Mouse (Mus musculus): Measurements from ENCODE around the gene Pdxdc1. TPM values are rescaled to one million over a fixed set of nuclear protein-coding genes. Genes with fewer than 3 reads are reported as not detected.

Pdxdc1 gene
- polyA plus RNA-seq, 1 experiment from 2014 or later = 73.9 TPM

DNA sequence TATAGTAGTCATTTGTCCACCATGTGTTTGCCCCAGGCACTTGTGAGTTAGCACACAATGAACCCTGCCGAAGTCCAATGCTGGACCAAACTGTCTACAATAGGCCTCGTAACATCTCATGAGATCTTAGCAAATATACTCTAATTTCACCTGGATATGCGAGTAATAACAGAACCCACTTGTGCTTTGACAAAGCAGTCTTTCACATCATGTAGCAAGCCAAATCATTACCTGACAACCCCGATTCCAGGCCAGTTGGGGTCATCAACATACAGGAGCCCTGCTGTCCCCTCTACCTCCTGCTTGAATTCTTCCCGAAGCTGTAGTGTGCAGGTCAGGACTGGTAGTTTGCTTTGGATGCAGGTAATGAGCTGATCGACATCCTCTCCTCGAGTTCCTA, 62.9 kb downstream of the Pdxdc1 start:
- DNase-seq (ENCODE audit: low spot score) = no peak
- no peaks in the 10 kb centered on the region for H3K9me3 ChIP-seq (ENCODE audit: control insufficient read depth, low read length)
- H3K4me3 ChIP-seq (ENCODE audit: low read depth, low read length) = no peak overlapping the region
- H3K4me2 ChIP-seq (ENCODE audit: low read depth, low read length, severe bottlenecking) = no peak overlapping the region
- H3K36me3 ChIP-seq (ENCODE audit: control insufficient read depth, insufficient read depth, low read length) = no peaks in the 10 kb centered on the region; the same call in 1 of the 2 replicates
- no peak for ATAC-seq (replicated peaks; ENCODE audit: low FRiP score)
- no peak overlapping the region for H3K27ac ChIP-seq (ENCODE audit: low read depth, low read length)
- H3K27me3 ChIP-seq (ENCODE audit: control insufficient read depth, insufficient read depth, low read length) = no peaks in the 10 kb centered on the region
- 93% methylated on average over 7 of the region's 7 CpGs for WGBS
- H3K4me1 ChIP-seq (replicated peaks; ENCODE audit: control insufficient read depth, insufficient read depth, low read length) = no peaks in the 10 kb centered on the region
- no peak overlapping the region for H3K9ac ChIP-seq (ENCODE audit: low read length)

DNA sequence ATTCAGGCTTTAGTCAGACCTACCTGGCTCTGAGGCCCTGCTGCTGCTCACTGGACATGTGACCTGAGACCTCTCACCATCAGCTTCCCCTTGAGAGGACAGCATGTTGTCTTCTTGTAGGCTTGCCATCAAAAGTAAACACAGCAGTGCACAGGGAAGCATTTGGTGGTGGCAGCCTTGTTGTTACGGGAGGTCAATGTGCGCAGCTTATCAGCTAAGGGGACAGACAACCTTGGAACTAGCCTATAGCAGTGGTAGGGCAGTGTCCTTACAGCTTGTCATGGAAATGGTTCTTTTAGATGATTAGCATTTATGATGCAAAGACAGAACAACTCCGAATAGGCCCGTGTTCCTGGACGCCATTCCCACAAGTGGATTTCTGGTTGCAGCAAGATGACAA, 68.5 kb downstream of the Pdxdc1 start:
- no peak overlapping the region for H3K9ac ChIP-seq (ENCODE audit: low read length)
- DNase-seq (ENCODE audit: low spot score) = no peak
- no peak for ATAC-seq (replicated peaks; ENCODE audit: low FRiP score)
- 94% methylated on average over 5 of the region's 5 CpGs for WGBS
- no peak overlapping the region for H3K27ac ChIP-seq (ENCODE audit: low read depth, low read length)
- no peaks in the 10 kb centered on the region for H3K4me1 ChIP-seq (replicated peaks; ENCODE audit: control insufficient read depth, insufficient read depth, low read length)
- H3K9me3 ChIP-seq (ENCODE audit: control insufficient read depth, low read length) = no peaks in the 10 kb centered on the region
- H3K36me3 ChIP-seq (ENCODE audit: control insufficient read depth, insufficient read depth, low read length) = peaks cover 7% of the 10 kb centered on the region; the same call in 1 of the 2 replicates
- H3K4me3 ChIP-seq (ENCODE audit: low read depth, low read length) = no peak overlapping the region
- no peaks in the 10 kb centered on the region for H3K27me3 ChIP-seq (ENCODE audit: control insufficient read depth, insufficient read depth, low read length)
- H3K4me2 ChIP-seq (ENCODE audit: low read depth, low read length, severe bottlenecking) = no peak overlapping the region

DNA sequence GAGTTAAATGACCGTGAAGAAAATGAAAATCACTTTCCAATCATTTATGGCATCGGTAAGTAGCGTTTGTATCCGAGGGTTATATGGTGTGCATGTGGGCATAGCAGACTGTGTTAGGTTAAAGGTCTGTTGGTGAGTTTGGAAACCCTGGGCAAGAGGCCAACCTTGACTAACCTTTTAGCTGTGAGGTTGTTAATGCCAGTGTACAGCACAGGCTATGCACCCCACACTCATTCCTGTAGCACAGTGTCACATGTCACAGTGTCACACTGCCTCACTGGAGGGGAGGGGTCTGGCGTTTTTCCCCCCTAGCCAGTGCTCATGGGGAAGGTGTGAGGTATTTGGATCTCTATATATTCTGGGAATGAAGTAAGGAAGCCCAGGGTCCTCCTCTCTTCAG, 71.3 kb downstream of the Pdxdc1 start:
- Histone ChIP-seq H3K9ac (ENCODE audit: low read length) (no peak overlapping the region), H3K4me1 (replicated peaks; ENCODE audit: control insufficient read depth, insufficient read depth, low read length) (no peaks in the 10 kb centered on the region), H3K36me3 (ENCODE audit: control insufficient read depth, insufficient read depth, low read length) (peaks cover 7% of the 10 kb centered on the region; the same call in 1 of the 2 replicates), H3K4me2 (ENCODE audit: low read depth, low read length, severe bottlenecking) (no peak overlapping the region), H3K27me3 (ENCODE audit: control insufficient read depth, insufficient read depth, low read length) (no peaks in the 10 kb centered on the region), H3K4me3 (ENCODE audit: low read depth, low read length) (no peak overlapping the region), H3K9me3 (ENCODE audit: control insufficient read depth, low read length) (no peaks in the 10 kb centered on the region), H3K27ac (ENCODE audit: low read depth, low read length) (no peak overlapping the region)
- ATAC-seq (replicated peaks; ENCODE audit: low FRiP score) = no peak
- WGBS = 86% methylated on average over 5 of the region's 5 CpGs
- DNase-seq (ENCODE audit: low spot score) = no peak

DNA sequence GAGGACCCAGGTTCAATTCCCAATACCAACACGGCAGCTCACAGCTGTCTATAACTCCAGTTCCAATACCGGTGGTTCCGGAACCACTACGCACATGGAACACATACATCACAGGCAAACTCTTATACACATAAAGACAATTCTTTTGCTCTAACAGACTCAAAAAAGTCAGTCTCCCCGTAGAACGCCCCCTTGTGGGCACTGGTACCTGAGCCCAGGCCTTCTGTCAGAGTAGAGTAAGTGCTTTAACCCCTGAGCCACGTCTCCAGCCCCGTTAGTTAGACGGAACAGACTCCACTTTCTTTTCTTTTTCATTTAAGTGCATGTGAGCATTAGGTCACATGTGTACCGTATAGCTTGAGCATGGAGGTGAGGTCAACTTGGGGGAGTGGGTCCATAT, 72.5 kb downstream of the Pdxdc1 start:
- no peak overlapping the region for H3K27ac ChIP-seq (ENCODE audit: low read depth, low read length)
- H3K4me2 ChIP-seq (ENCODE audit: low read depth, low read length, severe bottlenecking) = no peak overlapping the region
- WGBS = 93% methylated on average over 10 of the region's 10 CpGs
- no peaks in the 10 kb centered on the region for H3K27me3 ChIP-seq (ENCODE audit: control insufficient read depth, insufficient read depth, low read length)
- H3K9ac ChIP-seq (ENCODE audit: low read length) = no peak overlapping the region
- ATAC-seq (replicated peaks; ENCODE audit: low FRiP score) (no peak), DNase-seq (ENCODE audit: low spot score) (no peak)
- H3K4me3 ChIP-seq (ENCODE audit: low read depth, low read length) = no peak overlapping the region
- peaks cover 7% of the 10 kb centered on the region; the same call in 1 of the 2 replicates for H3K36me3 ChIP-seq (ENCODE audit: control insufficient read depth, insufficient read depth, low read length)
- no peaks in the 10 kb centered on the region for H3K4me1 ChIP-seq (replicated peaks; ENCODE audit: control insufficient read depth, insufficient read depth, low read length)
- H3K9me3 ChIP-seq (ENCODE audit: control insufficient read depth, low read length) = no peaks in the 10 kb centered on the region

DNA sequence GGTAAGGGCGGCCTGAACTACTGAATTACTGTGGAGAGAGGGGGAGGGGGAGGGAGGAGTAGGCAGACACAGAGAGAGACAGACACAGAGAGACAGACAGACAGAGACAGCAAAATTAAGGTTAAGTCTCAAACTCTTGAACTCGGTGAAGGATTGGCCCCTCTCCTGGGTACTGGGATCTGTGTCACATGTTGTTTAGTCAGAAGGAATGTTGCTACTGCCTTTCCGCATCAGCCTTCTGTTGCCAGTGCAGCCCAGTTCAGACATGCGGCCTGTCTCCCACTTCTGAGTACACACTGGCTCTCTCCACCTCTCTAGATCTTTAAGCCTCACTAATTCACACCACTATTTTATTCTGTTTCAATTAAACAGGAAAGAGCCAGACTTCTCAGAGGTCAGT, 76.4 kb downstream of the Pdxdc1 start:
- Histone ChIP-seq H3K9me3 (ENCODE audit: control insufficient read depth, low read length) (no peaks in the 10 kb centered on the region), H3K27ac (ENCODE audit: low read depth, low read length) (no peak overlapping the region), H3K4me1 (replicated peaks; ENCODE audit: control insufficient read depth, insufficient read depth, low read length) (no peaks in the 10 kb centered on the region; the same call in 1 of the 2 replicates), H3K9ac (ENCODE audit: low read length) (no peak overlapping the region), H3K4me2 (ENCODE audit: low read depth, low read length, severe bottlenecking) (no peak overlapping the region), H3K36me3 (ENCODE audit: control insufficient read depth, insufficient read depth, low read length) (peaks cover 4% of the 10 kb centered on the region; the same call in 1 of the 2 replicates), H3K27me3 (ENCODE audit: control insufficient read depth, insufficient read depth, low read length) (no peaks in the 10 kb centered on the region), H3K4me3 (ENCODE audit: low read depth, low read length) (no peak overlapping the region)
- no peak for DNase-seq (ENCODE audit: low spot score)
- 88% methylated on average over 4 of the region's 4 CpGs for WGBS
- no peak for ATAC-seq (replicated peaks; ENCODE audit: low FRiP score)

DNA sequence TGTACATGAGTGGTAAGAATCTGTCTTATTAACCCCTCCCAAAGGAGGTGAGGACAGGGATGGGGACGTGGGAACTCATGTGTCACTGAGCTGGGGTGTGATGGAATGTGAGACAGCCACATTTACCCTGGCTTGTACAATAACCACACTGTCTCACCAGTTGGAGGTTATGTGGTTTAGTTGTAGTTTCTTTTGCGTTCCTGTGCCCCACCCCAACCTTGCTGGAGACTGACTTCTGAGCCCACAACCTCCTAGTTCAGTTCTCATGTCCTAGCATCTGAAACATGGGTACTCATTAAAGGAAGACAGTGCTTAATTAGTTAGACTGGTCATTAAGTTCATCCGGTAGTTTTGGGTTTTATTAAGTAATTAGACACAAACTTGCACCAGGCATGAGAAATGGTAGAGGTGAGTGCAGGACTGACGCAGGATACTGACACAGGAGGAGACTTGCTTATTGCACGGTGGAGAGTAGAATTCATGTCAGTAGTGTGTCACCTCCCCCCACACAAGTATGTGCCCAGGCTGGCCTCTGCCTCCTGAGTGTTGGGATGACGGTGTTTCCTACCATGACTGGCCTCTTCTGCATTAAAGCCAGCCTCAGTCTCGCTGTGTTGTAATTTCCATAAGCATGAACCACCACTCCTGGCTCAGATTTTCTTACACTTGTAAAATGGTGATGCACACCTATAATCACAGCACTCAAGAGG, 77.0 kb downstream of the Pdxdc1 start:
- Histone ChIP-seq H3K36me3 (ENCODE audit: control insufficient read depth, insufficient read depth, low read length) (peaks cover 4% of the 10 kb centered on the region; the same call in 1 of the 2 replicates), H3K4me3 (ENCODE audit: low read depth, low read length) (no peak overlapping the region), H3K4me1 (replicated peaks; ENCODE audit: control insufficient read depth, insufficient read depth, low read length) (no peaks in the 10 kb centered on the region; the same call in 1 of the 2 replicates), H3K9me3 (ENCODE audit: control insufficient read depth, low read length) (no peaks in the 10 kb centered on the region), H3K27ac (ENCODE audit: low read depth, low read length) (no peak overlapping the region), H3K9ac (ENCODE audit: low read length) (no peak overlapping the region), H3K4me2 (ENCODE audit: low read depth, low read length, severe bottlenecking) (no peak overlapping the region), H3K27me3 (ENCODE audit: control insufficient read depth, insufficient read depth, low read length) (no peaks in the 10 kb centered on the region)
- WGBS = 86% methylated on average over 7 of the region's 7 CpGs
- DNase-seq (ENCODE audit: low spot score) (no peak), ATAC-seq (replicated peaks; ENCODE audit: low FRiP score) (no peak)

DNA sequence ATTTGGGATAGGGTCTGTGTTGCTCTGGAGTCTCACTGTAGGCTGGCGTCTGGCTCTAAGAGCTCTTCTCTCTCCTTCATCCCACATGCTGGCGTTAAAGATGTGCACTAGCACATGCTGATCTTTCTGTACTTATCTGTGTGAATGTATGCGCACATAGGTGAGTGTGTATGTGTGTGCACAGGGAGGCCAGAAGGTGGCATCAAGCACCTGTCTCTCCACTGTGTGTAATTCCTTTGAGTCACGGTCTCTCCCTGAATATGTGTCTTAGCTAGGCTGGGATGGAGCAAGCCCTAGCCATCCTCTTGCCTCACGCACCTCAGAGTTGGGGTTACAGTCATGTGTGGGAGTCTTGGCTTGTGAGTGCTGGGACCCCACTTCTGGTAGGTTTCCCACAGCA, 82.2 kb downstream of the Pdxdc1 start:
- Histone ChIP-seq H3K4me2 (ENCODE audit: low read depth, low read length, severe bottlenecking) (no peak overlapping the region), H3K9ac (ENCODE audit: low read length) (no peak overlapping the region), H3K27ac (ENCODE audit: low read depth, low read length) (no peak overlapping the region), H3K4me3 (ENCODE audit: low read depth, low read length) (no peak overlapping the region), H3K36me3 (ENCODE audit: control insufficient read depth, insufficient read depth, low read length) (no peaks in the 10 kb centered on the region; the same call in none of the 2 replicates), H3K27me3 (ENCODE audit: control insufficient read depth, insufficient read depth, low read length) (no peaks in the 10 kb centered on the region), H3K9me3 (ENCODE audit: control insufficient read depth, low read length) (no peaks in the 10 kb centered on the region), H3K4me1 (replicated peaks; ENCODE audit: control insufficient read depth, insufficient read depth, low read length) (peaks cover 5% of the 10 kb centered on the region; the same call in 1 of the 2 replicates)
- 95% methylated on average over 5 of the region's 5 CpGs for WGBS
- DNase-seq (ENCODE audit: low spot score) (no peak), ATAC-seq (replicated peaks; ENCODE audit: low FRiP score) (no peak)

DNA sequence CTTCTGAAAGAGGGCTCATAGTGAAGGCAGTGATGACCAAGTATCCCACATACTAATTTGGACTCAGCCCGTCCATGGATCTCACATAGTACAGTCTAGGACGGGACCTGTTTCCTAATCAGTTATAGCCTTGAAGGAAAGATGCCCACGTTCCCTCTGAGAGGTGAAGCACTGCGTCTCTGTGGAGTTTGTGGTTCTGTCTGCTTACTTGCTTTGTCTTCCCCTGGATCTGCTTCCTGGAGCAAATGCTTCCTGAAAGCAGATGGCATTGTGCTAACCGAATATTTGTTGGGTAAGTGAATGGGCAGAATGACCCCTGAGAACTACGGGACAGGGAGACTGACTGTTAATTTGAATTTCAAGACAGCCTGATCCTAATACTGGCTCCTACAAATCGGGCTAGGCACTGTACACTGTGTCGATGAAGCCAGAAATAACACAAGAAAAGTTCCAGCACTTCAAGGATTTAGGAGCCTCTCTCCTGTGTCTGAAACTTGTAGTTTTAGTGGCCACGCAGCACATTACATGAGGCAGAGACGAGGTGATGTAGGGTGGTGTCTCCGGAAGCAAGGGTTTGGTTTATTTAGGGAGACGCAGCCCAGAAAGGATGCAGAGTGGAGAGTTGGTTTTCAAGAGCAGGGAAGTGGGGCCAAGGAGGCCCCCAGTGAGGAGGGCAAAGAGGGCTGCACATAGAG, 83.0 kb downstream of the Pdxdc1 start:
- ATAC-seq (replicated peaks; ENCODE audit: low FRiP score) = peak; percentile 0; the same call in 1 of the 2 replicates
- DNase-seq (ENCODE audit: low spot score) = no peak
- no peaks in the 10 kb centered on the region for H3K9me3 ChIP-seq (ENCODE audit: control insufficient read depth, low read length)
- H3K27me3 ChIP-seq (ENCODE audit: control insufficient read depth, insufficient read depth, low read length) = no peaks in the 10 kb centered on the region
- H3K4me3 ChIP-seq (ENCODE audit: low read depth, low read length) = peak overlapping the region; percentile 52
- peak overlapping the region; percentile 55 for H3K9ac ChIP-seq (ENCODE audit: low read length)
- H3K36me3 ChIP-seq (ENCODE audit: control insufficient read depth, insufficient read depth, low read length) = no peaks in the 10 kb centered on the region; the same call in none of the 2 replicates
- no peak overlapping the region for H3K27ac ChIP-seq (ENCODE audit: low read depth, low read length)
- WGBS = 47% methylated on average over 12 of the region's 12 CpGs
- peaks cover 5% of the 10 kb centered on the region; the same call in 1 of the 2 replicates for H3K4me1 ChIP-seq (replicated peaks; ENCODE audit: control insufficient read depth, insufficient read depth, low read length)
- H3K4me2 ChIP-seq (ENCODE audit: low read depth, low read length, severe bottlenecking) = peak overlapping the region; percentile 53

Data from forebrain, embryonic 11.5 days (tissue).